Comparison of ENCODE assay signal across 9 mouse cellular contexts in the genomic region with DNA sequence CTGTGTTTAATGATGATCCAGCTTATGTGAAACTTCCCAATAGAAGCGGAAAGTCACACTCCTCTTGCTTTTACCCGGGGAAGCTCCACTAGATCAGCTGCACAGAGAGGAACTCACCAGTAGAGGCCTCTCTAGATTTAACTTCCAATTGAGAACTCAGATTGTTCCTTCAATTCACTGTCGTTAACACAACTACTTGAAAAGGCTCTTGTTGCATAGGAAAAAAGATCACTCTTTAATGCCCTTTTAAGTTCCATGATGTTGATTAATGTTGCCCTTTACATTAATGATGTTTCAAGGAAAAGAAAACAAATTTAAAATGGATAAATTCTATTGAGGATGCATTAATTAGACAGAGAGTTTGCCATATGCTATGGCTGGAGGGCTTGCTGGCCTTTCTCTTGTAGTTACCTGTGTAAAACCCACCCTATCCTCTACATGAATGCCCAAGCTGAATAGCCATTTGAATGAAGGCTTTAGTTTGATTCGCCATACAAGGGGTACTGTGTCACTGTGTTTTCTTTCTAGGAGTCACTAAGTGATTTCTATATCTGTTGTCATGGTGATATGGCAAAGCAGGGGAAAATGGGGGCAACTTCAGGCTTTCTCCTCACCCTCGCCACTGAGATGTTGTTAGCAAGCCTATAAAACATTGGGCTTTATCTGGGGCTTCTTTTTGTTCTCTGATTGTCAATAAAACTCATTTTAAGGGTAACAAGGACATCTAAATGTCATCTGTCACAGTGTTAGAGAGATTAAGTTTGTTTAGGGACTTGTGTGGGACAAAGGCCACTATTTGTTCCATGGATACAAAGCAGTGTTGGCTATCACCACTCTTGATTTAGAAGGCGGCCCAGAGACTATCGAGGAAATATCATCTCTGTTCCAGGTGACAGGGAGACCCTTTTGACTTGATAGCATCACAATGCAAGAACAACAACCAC.
A peak's percentile ranks its signal among the peaks of the same experiment; 100 is the strongest.
DNase-seq lines count a peak whose midpoint lies in the region; ATAC-seq and TF ChIP-seq lines count a peak whose summit lies in the region.
"Had no signal": no experiment of that assay in that cellular context is flagged by ENCODE, and none has a peak within 500 bp of the region (broad histone marks: within the 10 kb centered on the region; RNA-seq: fewer than 3 reads in every experiment).

No protein-coding gene starts in this region.

- ATAC-seq in hindbrain, embryonic 16.5 days, result peak; percentile 82

- intact Hi-C loops in gastrocnemius, adult 2 months (cut with DNase I), result loop anchor here (5.0 kb wide), 1 partner anchor 592 kb away; no protein-coding TSS in a partner anchor
- intact Hi-C loops in gastrocnemius, postnatal 14 days (cut with DNase I; ENCODE audit: low total_unique reads), result no loop called here

- H3K9me3 ChIP-seq in hindbrain, embryonic 16.5 days (ENCODE audit: control insufficient read depth, low read length), result no peaks in the 10 kb centered on the region
- H3K9me3 ChIP-seq: liver, embryonic 15.5 days had no signal

- H3K27ac ChIP-seq in gastrocnemius, adult 2 months, result no peak overlapping the region
- H3K27ac ChIP-seq in hindbrain, embryonic 16.5 days (ENCODE audit: low read depth, low read length), result peak overlapping the region; percentile 73
- H3K27ac ChIP-seq: liver, embryonic 15.5 days had no signal

- H3K4me1 ChIP-seq in hindbrain, embryonic 16.5 days (ENCODE audit: control insufficient read depth, insufficient read depth, low read depth, low read length), result 0 out of 2 replicates have a peak, but pooled peaks cover 5% of the 10 kb centered on the region
- H3K4me1 ChIP-seq: liver, embryonic 15.5 days had no signal

- H3K4me3 ChIP-seq in gastrocnemius, adult 2 months, result no peak overlapping the region
- H3K4me3 ChIP-seq in hindbrain, embryonic 16.5 days (ENCODE audit: low read length), result no peak overlapping the region
- H3K4me3 ChIP-seq: liver, embryonic 15.5 days had no signal

- H3K27me3 ChIP-seq in hindbrain, embryonic 16.5 days (replicated peaks; ENCODE audit: control insufficient read depth, insufficient read depth, low read length), result no peaks in the 10 kb centered on the region
- H3K27me3 ChIP-seq: liver, embryonic 15.5 days had no signal

- no peak overlapping the region; the same call in 1 of the 2 replicates for H3K9ac ChIP-seq in hindbrain, embryonic 16.5 days (ENCODE audit: low read depth, low read length)
- H3K9ac ChIP-seq: liver, embryonic 15.5 days had no signal

- no peak for DNase-seq in gastrocnemius, adult 2 months
- DNase-seq in gastrocnemius, postnatal 14 days, result no peak
- peak; percentile 7 for DNase-seq in right cerebral cortex, postnatal 14 days
- DNase-seq in right cerebral cortex, adult 18-20 months, result no peak
- DNase-seq in urinary bladder, adult 2 months (ENCODE audit: low spot score), result no peak
- no peak for DNase-seq in adrenal gland, adult 18-20 months (ENCODE audit: low spot score in 2 of 2)
- no peak for DNase-seq in spleen, adult 12 weeks (ENCODE audit: low spot score)

- no peak overlapping the region; the same call in 1 of the 2 replicates for H3K4me2 ChIP-seq in hindbrain, embryonic 16.5 days (ENCODE audit: low read length)
- H3K4me2 ChIP-seq: liver, embryonic 15.5 days had no signal

- WGBS in hindbrain, embryonic 16.5 days, result 16% methylated on average over 7 of the region's 7 CpGs

- peak; percentile 55 for TF ChIP-seq CTCF in gastrocnemius, adult 2 months (IDR thresholded peaks at IDR 0.05)

- H3K36me3 ChIP-seq in hindbrain, embryonic 16.5 days (ENCODE audit: control insufficient read depth, insufficient read depth, low read length), result no peaks in the 10 kb centered on the region
- H3K36me3 ChIP-seq: liver, embryonic 15.5 days had no signal
